Mouse (Mus musculus) spleen, adult 2 months (tissue): ENCODE measurements around the gene Mcub.

Experiments used
- CTCF ChIP-seq: fragments of 200-500 bp; IDR thresholded peaks from 2 replicates; pipeline ENCODE4 v1.5.1; 2011; ENCODE audit warnings: mild to moderate bottlenecking, inconsistent platforms; ENCODE audit not compliant: insufficient read depth, insufficient read length, insufficient replicate concordance; ENCODE audit errors: extremely low read depth
- POLR2A ChIP-seq: fragments of 200-500 bp; IDR thresholded peaks from 2 replicates; pipeline ENCODE4 v1.6.1; 2011; ENCODE audit warnings: low read depth, low read length, inconsistent platforms

DNA sequence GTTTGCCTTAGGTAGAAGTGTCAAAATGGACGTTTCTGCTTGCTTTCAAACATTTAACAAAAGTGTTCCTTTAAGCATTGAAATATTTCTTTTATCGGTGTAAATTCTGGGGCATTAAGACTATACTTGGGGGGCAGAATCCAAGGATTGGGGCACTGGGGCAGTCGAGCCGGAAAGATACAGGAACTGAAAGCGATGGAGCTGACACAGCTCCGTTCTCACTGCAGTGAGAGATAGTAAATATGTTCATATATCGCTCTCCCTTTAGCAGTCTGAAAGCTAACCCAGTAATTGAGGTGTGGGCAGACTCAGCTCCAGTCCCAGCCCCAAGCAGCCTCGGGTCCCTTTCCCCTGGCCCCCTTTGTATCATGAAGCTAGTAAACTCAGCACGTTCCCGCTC lies 975 bp downstream of the Mcub start:
- no peak for TF ChIP-seq CTCF
- no peak for TF ChIP-seq POLR2A
